Mouse (Mus musculus) midbrain, embryonic 15.5 days (tissue): ENCODE measurements around the gene Aes. TPM values are rescaled to one million over a fixed set of nuclear protein-coding genes. Genes with fewer than 3 reads are reported as not detected.

ENCODE experiments used
- ATAC-seq: fragments of 200-750 bp; cut with Nextera tagmentation; replicated peaks from 2 replicates; pipeline ENCODE4 v1.8.0; 2017; ENCODE audit warnings: moderate TSS enrichment
- H3K27ac ChIP-seq: fragments of 300-500 bp; sonication (generic); 2 replicates; pipeline ENCODE4 v1.5.1; 2015; ENCODE audit warnings: mild to moderate bottlenecking, inconsistent platforms
- H3K27me3 ChIP-seq: fragments of 300-500 bp; sonication (generic); replicated peaks from 2 replicates; pipeline ENCODE4 v1.6.1; 2015; ENCODE audit warnings: inconsistent platforms
- H3K36me3 ChIP-seq: fragments of 300-500 bp; sonication (generic); replicated peaks from 2 replicates; pipeline ENCODE4 v1.6.1; 2015; ENCODE audit warnings: inconsistent platforms
- H3K4me1 ChIP-seq: fragments of 300-500 bp; sonication (generic); 2 replicates; pipeline ENCODE4 v1.6.1; 2015; ENCODE audit warnings: inconsistent platforms
- H3K4me2 ChIP-seq: fragments of 300-500 bp; sonication (generic); 2 replicates; pipeline ENCODE4 v1.6.1; 2015; ENCODE audit warnings: inconsistent platforms, mild to moderate bottlenecking, moderate library complexity
- H3K4me3 ChIP-seq: fragments of 300-500 bp; sonication (generic); 2 replicates; pipeline ENCODE4 v1.5.1; 2015; ENCODE audit warnings: mild to moderate bottlenecking, inconsistent platforms
- H3K9ac ChIP-seq: fragments of 300-500 bp; sonication (generic); 2 replicates; pipeline ENCODE4 v1.6.1; 2015; ENCODE audit warnings: mild to moderate bottlenecking, inconsistent platforms
- H3K9me3 ChIP-seq: fragments of 300-500 bp; sonication (generic); 2 replicates; pipeline ENCODE4 v1.6.1; 2016; ENCODE audit warnings: inconsistent platforms
- WGBS: fragments of 180-500 bp; shearing (Covaris S2); methylation state at CpG from one replicate; pipeline ENCODE4 v1.1.7; 2015; ENCODE audit warnings: mixed read lengths; 5-methylcytosine and 5-hydroxymethylcytosine counted together
- polyA plus RNA-seq: library from polyadenylated mRNA; unstranded; fragments of >200 nt; fragmentation: Nextera tagmentation; extraction: Ambion mirVana; gene quantifications from 2 replicates; pipeline ENCODE4 v1.2.1, GENCODE M21; 2015

Gene Aes
- polyA plus RNA-seq, 1 experiment from 2014 or later, result 802 TPM

- no peaks in the 10 kb centered on the region for H3K27me3 ChIP-seq
- 71% methylated on average over 16 of the region's 16 CpGs for WGBS
- no peak for ATAC-seq
Observed at GRCm38 (mm10) chr10:81534826-81535225, 24.5 kb upstream of the Aes start.

GRCm38 (mm10) chr10:81536734-81537133, 22.6 kb upstream of the Aes start:
- H3K27ac ChIP-seq, result no peak overlapping the region
- 81% methylated on average over 6 of the region's 6 CpGs for WGBS
- H3K9me3 ChIP-seq, result no peaks in the 10 kb centered on the region
- no peak overlapping the region for H3K4me3 ChIP-seq
- ATAC-seq, result no peak
- peaks cover 6% of the 10 kb centered on the region for H3K4me1 ChIP-seq
- peaks cover 8% of the 10 kb centered on the region; the same call in 1 of the 2 replicates for H3K36me3 ChIP-seq
- H3K9ac ChIP-seq, result no peak overlapping the region
- H3K27me3 ChIP-seq, result no peaks in the 10 kb centered on the region
- no peak overlapping the region for H3K4me2 ChIP-seq

More at GRCm38 (mm10) chr10:81534826-81535225, 24.5 kb upstream of the Aes start:
- Histone ChIP-seq H3K4me1 (no peaks in the 10 kb centered on the region), H3K36me3 (peaks cover 14% of the 10 kb centered on the region; the same call in 1 of the 2 replicates), H3K27ac (no peak overlapping the region), H3K4me3 (no peak overlapping the region), H3K9me3 (no peaks in the 10 kb centered on the region), H3K4me2 (no peak overlapping the region), H3K9ac (no peak overlapping the region)

- 93% methylated on average over 2 of the region's 2 CpGs for WGBS
- Histone ChIP-seq H3K4me3 (no peak overlapping the region), H3K27me3 (no peaks in the 10 kb centered on the region)
Observed at GRCm38 (mm10) chr10:81537429-81537828, 21.9 kb upstream of the Aes start.

GRCm38 (mm10) chr10:81538321-81539048, 20.8 kb upstream of the Aes start:
- no peaks in the 10 kb centered on the region for H3K27me3 ChIP-seq
- no peak overlapping the region for H3K9ac ChIP-seq
- no peak for ATAC-seq
- no peak overlapping the region for H3K27ac ChIP-seq
- WGBS, result 87% methylated on average over 3 of the region's 3 CpGs
- H3K4me2 ChIP-seq, result no peak overlapping the region
- no peaks in the 10 kb centered on the region for H3K9me3 ChIP-seq
- H3K4me1 ChIP-seq, result peaks cover 24% of the 10 kb centered on the region
- no peaks in the 10 kb centered on the region for H3K36me3 ChIP-seq
- no peak overlapping the region for H3K4me3 ChIP-seq

More at GRCm38 (mm10) chr10:81537429-81537828, 21.9 kb upstream of the Aes start:
- Histone ChIP-seq H3K36me3 (peaks cover 4% of the 10 kb centered on the region; the same call in 1 of the 2 replicates), H3K9me3 (no peaks in the 10 kb centered on the region), H3K4me2 (no peak overlapping the region), H3K9ac (no peak overlapping the region), H3K27ac (no peak overlapping the region), H3K4me1 (peaks cover 13% of the 10 kb centered on the region)
- no peak for ATAC-seq

GRCm38 (mm10) chr10:81541363-81541762, 17.9 kb upstream of the Aes start:
- Histone ChIP-seq H3K4me3 (no peak overlapping the region), H3K9ac (no peak overlapping the region), H3K4me1 (peaks cover 37% of the 10 kb centered on the region), H3K9me3 (no peaks in the 10 kb centered on the region), H3K36me3 (no peaks in the 10 kb centered on the region), H3K4me2 (no peak overlapping the region), H3K27ac (no peak overlapping the region), H3K27me3 (no peaks in the 10 kb centered on the region)
- WGBS, result 90% methylated on average over 5 of the region's 5 CpGs
- ATAC-seq, result no peak

GRCm38 (mm10) chr10:81541803-81542202, 17.5 kb upstream of the Aes start:
- Histone ChIP-seq H3K27ac (no peak overlapping the region), H3K4me1 (peaks cover 37% of the 10 kb centered on the region), H3K4me3 (no peak overlapping the region), H3K36me3 (no peaks in the 10 kb centered on the region), H3K9me3 (no peaks in the 10 kb centered on the region), H3K4me2 (0 out of 2 replicates have a peak overlapping the region, but pooled peaks have one; percentile 82), H3K27me3 (no peaks in the 10 kb centered on the region), H3K9ac (no peak overlapping the region)
- no peak for ATAC-seq
- 68% methylated on average over 10 of the region's 10 CpGs for WGBS

- peaks cover 37% of the 10 kb centered on the region for H3K4me1 ChIP-seq
- WGBS, result 77% methylated on average over 7 of the region's 7 CpGs
- ATAC-seq, result no peak
Observed at GRCm38 (mm10) chr10:81542727-81543460, 16.4 kb upstream of the Aes start.

GRCm38 (mm10) chr10:81543633-81544032, 15.7 kb upstream of the Aes start:
- Histone ChIP-seq H3K4me1 (peaks cover 37% of the 10 kb centered on the region), H3K27me3 (no peaks in the 10 kb centered on the region), H3K9me3 (no peaks in the 10 kb centered on the region), H3K27ac (no peak overlapping the region), H3K4me3 (peak overlapping the region; percentile 76), H3K9ac (peak overlapping the region; percentile 77), H3K36me3 (no peaks in the 10 kb centered on the region), H3K4me2 (peak overlapping the region; percentile 82)
- WGBS, result 67% methylated on average over 1 of the region's 1 CpGs
- ATAC-seq, result no peak

More at GRCm38 (mm10) chr10:81542727-81543460, 16.4 kb upstream of the Aes start:
- peak overlapping the region; percentile 77 for H3K9ac ChIP-seq
- H3K4me3 ChIP-seq, result peak overlapping the region; percentile 76
- H3K36me3 ChIP-seq, result no peaks in the 10 kb centered on the region
- no peaks in the 10 kb centered on the region for H3K9me3 ChIP-seq
- no peak overlapping the region for H3K27ac ChIP-seq
- H3K4me2 ChIP-seq, result peak overlapping the region; percentile 82
- H3K27me3 ChIP-seq, result no peaks in the 10 kb centered on the region

GRCm38 (mm10) chr10:81544296-81545160, 14.8 kb upstream of the Aes start:
- H3K4me3 ChIP-seq, result peak overlapping the region; percentile 76
- H3K9ac ChIP-seq, result peak overlapping the region; percentile 77
- H3K27me3 ChIP-seq, result no peaks in the 10 kb centered on the region
- H3K36me3 ChIP-seq, result no peaks in the 10 kb centered on the region
- peaks cover 37% of the 10 kb centered on the region for H3K4me1 ChIP-seq
- peak; percentile 37 for ATAC-seq
- under 1% methylated on average over 80 of the region's 93 CpGs for WGBS
- peak overlapping the region; percentile 89 for H3K27ac ChIP-seq
- no peaks in the 10 kb centered on the region for H3K9me3 ChIP-seq
- peak overlapping the region; percentile 82 for H3K4me2 ChIP-seq

- Histone ChIP-seq H3K9me3 (no peaks in the 10 kb centered on the region), H3K36me3 (no peaks in the 10 kb centered on the region), H3K4me1 (peaks cover 37% of the 10 kb centered on the region), H3K27me3 (no peaks in the 10 kb centered on the region), H3K4me2 (peak within 1 kb of the TSS; percentile 82), H3K9ac (peak within 1 kb of the TSS; percentile 77), H3K4me3 (peak within 1 kb of the TSS; percentile 76), H3K27ac (peak within 1 kb of the TSS; percentile 89)
- WGBS, result under 1% methylated on average over 59 of the region's 59 CpGs
- peak; percentile 97 for ATAC-seq
Observed at GRCm38 (mm10) chr10:81545161-81545747, 14.0 kb upstream of the Aes start, which contains the start of gene Gna11. Gene Gna11 (minus strand): TSS chr10:81545190.

GRCm38 (mm10) chr10:81546332-81546731, 13.0 kb upstream of the Aes start:
- no peaks in the 10 kb centered on the region for H3K27me3 ChIP-seq
- no peak for ATAC-seq
- H3K4me3 ChIP-seq, result no peak overlapping the region
- WGBS, result 86% methylated on average over 5 of the region's 5 CpGs
- no peak overlapping the region for H3K27ac ChIP-seq
- H3K9ac ChIP-seq, result no peak overlapping the region
- H3K4me1 ChIP-seq, result peaks cover 35% of the 10 kb centered on the region
- H3K4me2 ChIP-seq, result no peak overlapping the region
- no peaks in the 10 kb centered on the region for H3K36me3 ChIP-seq
- no peaks in the 10 kb centered on the region for H3K9me3 ChIP-seq
